Mouse (Mus musculus) ZHBTc4 (cell line): Measurements from ENCODE around the gene Mylk.

Experiments
- DNase-seq: peaks from one replicate; pipeline ENCODE4 v3.0.0-alpha.2; 2011; ENCODE audit warnings: low read depth, low spot score

The Mylk gene

GRCm38 (mm10) chr16:34902294-34902680, 157.3 kb downstream of the Mylk start:
- peak; percentile 71 for DNase-seq

DNA sequence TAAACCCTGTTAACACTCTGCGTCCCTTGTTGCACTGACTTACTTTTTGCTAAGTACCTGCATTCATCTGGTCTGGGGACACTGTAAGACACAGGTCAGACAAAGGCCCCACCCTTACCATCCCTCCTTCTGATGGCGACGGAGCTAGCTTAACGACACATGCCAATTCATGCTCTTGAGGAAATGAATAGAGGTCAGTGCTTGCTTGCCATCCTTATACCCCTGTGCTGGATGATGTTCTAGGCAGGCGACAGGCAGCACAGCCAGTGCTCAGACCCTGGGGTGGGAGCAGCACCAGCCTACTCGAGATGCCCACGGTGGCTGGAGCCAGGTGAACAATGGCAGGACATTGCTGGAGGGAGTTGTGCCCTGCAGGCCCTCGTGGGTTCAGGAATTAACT, 157.8 kb downstream of the Mylk start:
- DNase-seq, result no peak

- DNase-seq, result no peak
These were observed 159.9 kb downstream of the Mylk start for GRCm38 (mm10) chr16:34904876-34905275.

DNA sequence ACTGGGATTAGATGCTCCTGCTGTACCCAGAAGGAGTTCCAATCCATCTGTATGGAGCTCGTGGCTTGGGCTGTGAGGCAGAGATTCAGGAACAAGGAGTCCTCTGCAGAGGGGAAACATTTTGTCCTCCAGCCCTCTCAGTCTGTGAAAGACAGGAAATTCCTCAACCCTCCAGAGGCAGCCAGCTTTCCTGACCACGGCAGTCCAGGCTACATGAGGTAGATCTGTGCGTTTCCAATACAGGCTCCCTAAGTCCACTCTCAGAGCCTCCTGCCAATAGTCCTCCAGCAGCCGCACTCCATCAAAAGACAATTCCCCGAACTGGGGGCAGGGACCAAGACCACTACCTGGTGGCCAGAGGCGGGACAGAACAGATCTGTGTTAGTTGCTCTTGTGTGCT, 164.4 kb downstream of the Mylk start:
- no peak for DNase-seq

- DNase-seq, result no peak
These were observed 172.4 kb downstream of the Mylk start for GRCm38 (mm10) chr16:34917373-34917900.

DNA sequence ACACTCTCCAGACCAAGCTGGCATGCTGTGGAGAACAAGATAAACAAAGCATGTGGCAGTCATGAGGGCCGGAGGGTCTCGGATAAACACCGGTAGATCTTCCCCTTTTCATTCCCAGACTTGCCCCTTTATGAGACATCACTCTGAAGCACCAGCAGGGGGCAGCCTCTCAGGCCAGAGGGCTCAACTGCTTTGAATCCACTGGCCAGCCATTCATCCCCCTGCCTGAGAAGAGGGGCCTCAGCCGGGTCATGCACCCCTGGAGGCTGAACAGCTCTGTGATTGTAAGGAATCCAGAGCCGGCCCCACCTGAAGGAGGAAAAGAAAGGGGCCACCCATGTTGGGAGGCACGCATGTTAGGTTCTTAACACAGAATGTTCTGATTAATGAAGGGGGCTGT, 175.2 kb downstream of the Mylk start:
- DNase-seq, result peak; percentile 80

DNA sequence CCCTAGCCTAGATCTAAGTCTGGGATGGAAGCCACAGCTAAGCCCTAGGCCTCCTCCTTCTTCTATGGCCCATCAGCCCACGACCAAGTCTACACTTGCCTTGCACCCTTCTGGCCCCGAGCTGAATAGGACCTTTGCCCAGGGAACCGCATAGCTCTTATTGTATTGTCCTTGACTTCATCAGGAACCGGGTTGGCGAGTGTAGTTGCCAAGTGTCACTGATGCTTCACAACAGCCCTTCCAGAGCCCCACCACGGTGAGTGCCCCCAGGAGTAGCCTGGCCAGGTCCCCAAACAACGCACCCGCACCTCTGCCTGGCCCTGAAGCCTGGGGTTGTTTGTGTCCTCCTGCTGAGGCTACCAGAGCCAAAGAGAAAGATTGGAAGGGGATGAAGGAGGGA, 175.9 kb downstream of the Mylk start:
- DNase-seq, result no peak

DNA sequence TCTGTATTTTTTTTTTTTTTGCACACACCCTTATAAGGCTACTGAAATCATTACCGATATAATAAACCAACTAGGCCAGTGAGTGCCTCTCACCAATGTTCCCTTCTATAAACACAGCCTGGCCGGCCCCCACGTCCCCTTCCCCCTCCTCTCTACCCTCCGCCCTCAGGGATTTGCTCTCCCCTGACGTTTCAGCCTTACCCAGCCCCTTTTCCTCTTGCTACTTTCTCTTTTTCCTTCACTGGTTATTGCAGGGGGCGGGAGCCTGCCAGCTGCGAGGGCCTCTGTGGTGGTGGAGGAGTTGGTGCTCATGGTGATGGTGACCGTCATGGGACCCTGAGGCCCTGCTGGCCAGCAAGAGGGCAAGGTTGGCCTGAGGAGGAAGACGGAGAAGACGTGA, 176.3 kb downstream of the Mylk start:
- DNase-seq, result no peak

GRCm38 (mm10) chr16:34923630-34924029, 178.6 kb downstream of the Mylk start:
- DNase-seq, result no peak

DNA sequence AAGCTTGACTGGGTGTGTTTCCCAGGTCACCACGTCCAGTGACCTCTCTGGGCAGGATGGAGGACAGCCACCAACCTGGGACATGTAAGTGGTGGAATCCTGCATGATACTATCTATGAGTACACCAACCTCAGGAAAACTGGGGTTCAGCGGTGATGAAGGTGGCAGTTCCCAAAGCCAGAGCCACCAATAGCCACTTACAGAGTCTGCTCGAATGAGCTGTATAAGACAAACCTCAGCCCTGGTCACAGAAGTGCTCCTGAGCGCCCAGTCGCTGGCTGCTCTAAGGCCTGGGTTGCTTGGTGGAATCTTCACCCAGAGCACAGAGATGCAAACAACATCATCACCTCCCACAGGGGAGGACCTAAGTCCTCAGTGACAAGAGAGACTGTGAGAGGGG, 179.3 kb downstream of the Mylk start:
- DNase-seq, result no peak

DNA sequence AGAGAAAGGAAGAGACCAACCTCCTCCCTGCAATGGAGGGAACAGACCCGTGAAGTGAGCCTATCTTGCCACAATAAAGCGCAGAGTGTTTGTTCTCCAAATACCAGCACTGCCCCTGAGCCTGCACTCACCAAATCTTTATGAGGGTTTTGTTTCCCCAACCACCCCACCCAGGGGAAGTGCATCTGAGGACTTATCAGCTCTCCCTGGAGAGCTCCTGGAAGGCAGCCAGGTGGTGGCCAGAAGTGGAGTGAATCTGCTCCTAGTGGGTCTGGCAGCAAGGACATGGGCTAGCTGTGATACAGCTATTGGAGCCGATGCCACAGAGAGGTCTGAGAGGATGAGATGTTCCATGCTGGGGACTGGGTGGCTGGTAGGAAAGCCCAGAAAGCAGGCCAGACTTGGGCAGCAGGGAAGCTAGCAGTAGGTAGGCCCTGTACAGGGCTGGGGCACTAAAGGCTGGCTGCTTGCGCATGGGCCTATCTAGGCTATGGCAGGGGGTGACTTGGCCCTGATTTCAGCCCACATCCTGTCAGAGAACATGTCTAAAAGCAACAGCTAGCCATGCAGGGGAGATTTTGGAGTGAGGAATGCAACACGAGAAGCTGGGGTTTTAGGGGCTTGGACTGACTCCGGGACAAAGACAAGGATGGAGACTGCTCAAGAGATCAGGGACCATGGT, 180.1 kb downstream of the Mylk start:
- no peak for DNase-seq

GRCm38 (mm10) chr16:34926531-34927435, 181.8 kb downstream of the Mylk start:
- DNase-seq, result no peak

DNA sequence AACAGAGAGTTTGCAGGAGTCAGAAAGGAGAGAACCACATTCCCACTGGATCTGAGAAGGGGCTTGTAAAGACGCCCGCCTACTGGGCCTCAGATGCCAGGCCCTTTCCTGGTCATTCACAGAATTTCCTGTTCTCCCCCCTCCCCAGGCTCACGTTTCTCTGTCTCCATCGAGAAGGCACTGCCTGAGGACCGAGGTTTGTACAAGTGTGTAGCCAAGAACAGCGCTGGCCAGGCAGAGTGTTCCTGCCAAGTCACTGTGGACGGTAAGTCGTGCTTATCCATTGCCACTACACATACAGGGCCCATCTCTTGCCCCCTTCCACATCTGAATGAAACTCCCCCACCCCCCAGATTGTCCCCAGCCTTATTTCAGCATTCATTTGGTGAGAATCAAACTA, 184.7 kb downstream of the Mylk start:
- DNase-seq, result no peak

DNA sequence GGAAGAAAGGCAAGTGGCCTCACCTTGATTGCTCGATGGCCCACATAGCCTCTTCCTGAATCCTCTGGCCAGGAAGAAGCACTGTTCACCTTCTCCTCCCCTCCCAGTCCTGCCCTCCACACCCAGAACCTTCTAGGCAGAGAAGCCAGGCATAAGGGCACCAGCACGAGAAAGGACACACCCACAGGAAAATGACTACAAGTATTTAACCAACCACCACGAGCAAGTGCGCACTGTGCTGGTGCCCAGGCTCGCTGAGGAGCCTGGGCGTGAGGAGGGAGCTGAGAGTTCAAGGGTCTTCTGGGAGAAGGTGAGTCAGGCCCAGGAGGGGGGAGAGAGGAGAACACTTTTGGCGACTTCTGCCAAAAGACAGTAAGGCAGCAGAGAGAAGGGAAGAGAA, 185.1 kb downstream of the Mylk start:
- DNase-seq, result peak; percentile 29

DNA sequence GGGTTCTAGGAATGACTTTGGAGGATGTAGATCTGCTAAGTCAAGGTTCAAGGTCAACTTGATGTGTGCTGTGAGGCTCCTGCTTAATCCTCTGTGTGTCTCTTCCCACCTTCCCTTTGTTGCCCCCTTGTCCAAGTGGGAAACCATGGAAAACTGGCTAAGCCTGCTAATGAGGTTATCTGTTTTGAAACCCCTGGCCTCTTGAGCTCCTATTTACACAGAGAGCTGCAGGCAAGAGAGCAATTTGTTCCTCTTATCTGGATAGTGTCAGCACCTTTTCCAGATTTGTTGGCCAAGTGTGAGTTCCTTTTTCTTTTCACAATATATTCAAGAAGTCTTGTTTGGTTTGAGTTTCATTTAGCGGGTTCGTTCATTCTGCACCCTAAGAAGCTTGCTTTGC, 186.3 kb downstream of the Mylk start:
- no peak for DNase-seq

- DNase-seq, result no peak
These were observed 188.2 kb downstream of the Mylk start for GRCm38 (mm10) chr16:34933173-34933572.

- DNase-seq, result no peak
These were observed 189.5 kb downstream of the Mylk start for GRCm38 (mm10) chr16:34934486-34934885.

DNA sequence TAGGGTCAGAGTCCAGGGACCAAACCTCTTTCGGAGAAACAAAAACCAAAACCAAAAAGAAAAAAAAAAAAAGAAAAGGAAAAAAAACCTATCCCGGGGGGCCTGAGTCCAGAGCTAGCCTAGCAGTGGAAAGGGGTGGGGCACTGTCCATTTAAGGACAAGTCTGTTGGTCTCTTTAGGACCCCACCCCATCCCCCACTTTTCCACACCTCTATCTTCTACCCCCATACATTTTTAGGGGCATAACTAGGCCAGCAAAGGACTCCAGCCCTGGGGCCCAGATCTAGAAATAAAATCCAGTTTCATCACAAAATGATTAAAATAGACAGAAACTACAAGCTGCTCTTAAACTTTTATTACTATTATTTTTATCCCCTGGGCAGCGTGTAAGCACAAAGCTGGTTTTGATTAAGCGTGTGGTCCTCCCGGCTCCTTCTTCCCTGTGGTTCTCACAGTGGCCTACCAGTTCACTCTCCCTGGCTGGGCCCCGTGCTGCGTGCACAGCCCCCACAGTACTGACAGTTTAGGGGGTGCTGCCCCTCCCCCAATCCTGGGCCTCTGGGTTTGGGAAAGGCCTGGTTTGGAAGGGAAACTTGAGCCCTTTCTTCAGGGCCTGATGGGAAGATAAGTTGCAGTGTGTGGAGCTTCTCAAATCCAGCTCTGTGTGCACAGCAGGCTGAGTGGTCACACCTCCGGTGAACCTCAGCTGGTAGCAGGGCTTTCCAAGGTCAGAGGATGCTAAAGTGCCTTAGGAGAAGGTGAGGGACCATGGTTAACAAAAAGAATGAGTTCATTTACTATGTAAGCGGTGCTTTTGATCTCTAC, 190.7 kb downstream of the Mylk start:
- peak; percentile 91 for DNase-seq

DNA sequence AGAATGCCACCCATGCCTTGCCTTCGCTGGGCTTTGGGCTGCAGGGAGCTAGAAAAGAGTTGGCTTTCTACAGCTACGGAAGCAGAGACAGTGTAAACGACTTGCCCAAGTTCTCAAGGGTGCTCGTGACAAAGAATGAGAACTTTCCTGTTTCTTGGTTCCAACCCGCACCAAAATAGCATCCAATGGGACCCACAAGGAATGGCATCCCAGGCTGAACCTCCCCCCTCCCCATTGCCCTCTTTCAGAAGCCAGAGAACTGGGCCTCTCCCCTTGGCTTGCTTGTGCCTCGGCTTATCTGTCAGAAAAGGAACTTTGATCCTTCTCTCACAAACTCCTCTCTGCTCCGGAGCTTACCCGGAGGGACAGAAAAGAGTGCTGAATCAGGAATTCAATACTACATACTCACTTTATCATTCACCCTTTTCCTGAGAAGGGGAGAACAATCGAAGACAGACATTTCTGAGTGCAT, 191.4 kb downstream of the Mylk start:
- no peak for DNase-seq

- DNase-seq, result peak; percentile 34
These were observed 192.6 kb downstream of the Mylk start for GRCm38 (mm10) chr16:34937611-34938010.

DNA sequence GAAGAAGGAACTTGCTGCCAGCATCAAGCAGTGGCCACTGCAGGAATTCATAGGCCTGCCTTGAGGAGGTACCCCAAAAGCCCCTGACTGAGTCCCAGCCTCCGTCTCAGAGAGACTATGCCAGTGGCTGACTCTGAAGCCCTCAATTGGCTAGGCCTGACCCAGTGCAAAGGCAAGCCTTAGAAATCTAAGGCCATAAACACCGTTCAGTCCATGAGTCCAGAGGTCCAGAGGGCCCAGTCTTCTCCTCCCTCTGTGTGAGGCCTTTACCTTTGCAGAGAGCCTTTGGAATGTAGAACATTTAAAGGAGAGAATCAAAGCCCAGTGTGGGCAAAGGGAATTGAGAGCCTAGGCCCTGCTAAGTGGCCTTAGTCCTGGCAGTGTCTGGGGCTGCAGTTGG, 193.2 kb downstream of the Mylk start:
- DNase-seq, result no peak

- DNase-seq, result no peak
These were observed 194.9 kb downstream of the Mylk start for GRCm38 (mm10) chr16:34939951-34940350.
